Mouse (Mus musculus) liver, postnatal 0 days (tissue): ENCODE measurements around the gene Siah3.

Experiments used
- CTCF ChIP-seq: sonication (generic); IDR thresholded peaks from 2 replicates; pipeline ENCODE4 v1.5.1; 2016; ENCODE audit warnings: antibody characterized with exemption, low read depth
- EP300 ChIP-seq: IDR thresholded peaks from 2 replicates; pipeline ENCODE4 v1.6.1; 2016; ENCODE audit warnings: antibody characterized with exemption, low read depth, mild to moderate bottlenecking

DNA sequence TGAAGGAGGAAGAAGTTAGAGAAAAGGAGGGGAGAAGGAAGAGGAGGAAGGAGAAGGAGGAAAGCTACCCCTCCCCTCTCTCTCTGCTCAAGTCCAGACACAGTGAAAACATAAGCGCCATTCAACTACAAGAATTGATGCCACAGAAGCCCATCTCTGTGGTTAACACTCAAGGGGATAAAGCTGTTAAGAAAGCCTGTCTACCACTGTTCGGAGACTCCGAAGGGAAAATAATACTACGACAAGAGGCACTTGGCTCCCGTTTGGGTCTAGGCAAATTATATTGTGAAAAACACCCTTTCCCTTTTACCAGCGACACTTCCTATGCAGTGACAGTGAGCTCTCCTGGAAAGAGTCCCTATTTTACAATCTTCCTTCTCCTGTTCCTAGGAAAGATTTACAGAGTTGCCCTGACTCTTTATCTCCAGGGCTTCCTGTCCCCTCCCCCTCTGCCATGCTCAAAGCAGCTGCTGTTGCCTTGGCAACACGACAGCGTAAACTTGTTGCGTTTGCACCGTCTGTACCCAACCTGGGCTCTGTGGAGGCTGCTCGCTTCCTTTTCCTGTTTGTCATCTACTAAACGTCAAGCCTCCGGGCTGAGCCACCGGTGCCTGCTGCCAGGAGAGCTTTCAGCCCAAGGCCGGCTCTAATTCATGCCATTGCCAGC lies 10.4 kb upstream of the Siah3 start:
- TF ChIP-seq CTCF (no peak), EP300 (no peak)
